Mouse (Mus musculus) brown adipose tissue, adult 24 weeks (tissue): ENCODE measurements around the gene Gm14401. TPM values are rescaled to one million over a fixed set of nuclear protein-coding genes. Genes with fewer than 3 reads are reported as not detected.
"Not testable (repeated sequence)": the region's sequence is repeated elsewhere in the genome, so short reads cannot be mapped to it uniquely, and the experiment has no call there.

Experiments
- H3K27ac ChIP-seq: fragments of 200-500 bp; replicated peaks from 2 replicates; pipeline ENCODE4 v1.5.1; 2012; ENCODE audit warnings: low read depth, mild to moderate bottlenecking, low read length
- H3K4me1 ChIP-seq: fragments of 200-500 bp; 2 replicates; pipeline ENCODE4 v1.6.1; 2012; ENCODE audit warnings: low read length, mixed read lengths; ENCODE audit not compliant: control insufficient read depth, insufficient read depth, insufficient read length
- H3K4me3 ChIP-seq: fragments of 200-500 bp; 2 replicates; pipeline ENCODE4 v1.5.1; 2012; ENCODE audit warnings: low read depth, mild to moderate bottlenecking, low read length, moderate library complexity; ENCODE audit not compliant: insufficient read depth
- polyA plus RNA-seq: library from polyadenylated mRNA; stranded (reverse); fragments of >200 nt; gene quantifications from 2 replicates; pipeline ENCODE4 v1.2.4, GENCODE M21; 2012; ENCODE audit not compliant: missing spikeins, insufficient read depth, insufficient read length

Gene Gm14401
- 0.96 and 3.9 TPM in 2 replicates for polyA plus RNA-seq

DNA sequence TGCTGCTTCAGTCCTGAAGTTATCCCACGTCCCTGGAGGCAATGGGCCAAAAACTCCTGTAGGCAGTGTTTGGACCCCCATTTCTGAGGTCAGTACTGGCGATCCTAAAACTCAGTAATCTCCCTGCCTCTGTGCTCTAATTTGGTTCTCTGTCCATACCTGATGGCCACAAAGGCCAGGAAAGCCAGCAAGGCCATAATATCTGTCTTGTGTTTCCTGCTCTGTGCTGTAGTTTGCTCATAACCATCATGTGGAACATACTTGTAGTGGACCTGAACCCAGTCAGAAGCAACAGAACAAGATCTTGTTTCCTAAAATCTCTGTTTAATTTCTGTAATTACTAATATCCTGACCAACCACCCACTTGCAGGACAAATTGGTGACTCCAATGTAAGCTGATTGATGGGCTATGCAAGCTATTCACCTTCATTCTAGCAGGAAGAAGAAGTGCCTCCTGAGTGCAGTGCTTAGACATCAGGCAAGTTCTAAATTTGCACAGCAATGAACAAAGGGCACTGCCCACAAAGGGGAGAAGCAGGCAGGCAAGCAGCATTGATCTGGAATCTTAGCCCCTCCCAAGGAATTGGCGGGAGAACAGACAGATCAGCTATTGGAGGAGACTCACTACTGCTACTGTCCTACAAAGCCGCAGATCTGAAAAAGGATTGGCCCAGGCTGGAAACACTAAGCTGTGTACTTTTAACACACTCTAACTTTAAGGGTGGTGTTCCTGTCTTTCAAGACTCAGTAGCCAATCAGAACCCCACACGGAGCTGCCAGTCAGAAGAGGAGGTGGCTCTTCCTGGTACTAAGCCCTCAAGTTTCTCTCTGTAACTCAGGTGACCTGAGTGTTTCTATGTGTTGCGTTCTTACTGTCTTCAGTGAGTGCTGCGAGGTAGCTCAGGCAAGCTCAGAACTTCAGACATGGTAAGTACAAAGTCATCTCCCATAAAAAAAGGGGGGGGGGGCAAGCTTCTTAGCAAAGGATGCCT lies at the start of gene Gm14401:
Gene Gm14401, plus strand, starts transcription at position 889 of the 992 bp plus-strand sequence.
- H3K27ac ChIP-seq, H3K4me1 ChIP-seq, H3K4me3 ChIP-seq: not testable (repeated sequence)

DNA sequence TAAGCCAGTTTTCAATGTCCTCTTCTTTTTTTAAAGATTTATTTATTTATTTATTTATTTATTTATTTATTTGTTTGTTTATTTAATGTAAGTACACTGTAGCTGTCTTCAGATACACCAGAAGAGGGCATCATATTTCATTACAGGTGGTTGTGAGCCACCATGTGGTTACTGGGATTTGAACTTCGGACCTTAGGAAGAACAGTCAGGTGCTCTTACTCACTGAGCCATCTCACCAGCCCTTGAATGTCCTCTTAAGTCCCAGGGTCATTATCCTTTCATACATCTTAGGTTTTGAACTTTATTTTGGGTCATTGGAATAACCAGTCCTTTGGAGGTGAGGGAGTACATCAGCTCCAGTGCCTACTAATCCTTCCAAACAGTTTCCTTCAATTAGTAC lies 1.3 kb upstream of the Gm14401 start:
- not testable (repeated sequence) for H3K4me3 ChIP-seq, H3K27ac ChIP-seq, H3K4me1 ChIP-seq

DNA sequence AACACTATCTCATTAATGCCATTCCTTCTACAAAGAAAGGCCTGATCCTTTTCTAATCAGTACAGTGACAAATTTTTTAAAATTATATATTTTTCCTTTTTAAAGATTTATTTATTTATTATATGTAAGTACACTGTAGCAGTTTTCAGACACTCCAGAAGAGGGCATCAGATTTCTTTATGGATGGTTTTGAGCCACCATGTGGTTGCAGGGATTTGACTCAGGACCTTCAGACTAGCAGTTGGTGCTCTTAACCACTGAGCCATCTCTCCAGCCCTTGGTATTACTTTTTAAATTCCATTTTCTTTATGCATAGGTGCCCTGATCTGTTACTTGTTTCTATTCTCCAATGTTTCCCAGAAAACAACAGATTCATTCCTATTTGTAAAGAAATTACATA lies 895 bp downstream of the Gm14401 start:
- not testable (repeated sequence) for H3K4me3 ChIP-seq, H3K27ac ChIP-seq, H3K4me1 ChIP-seq

DNA sequence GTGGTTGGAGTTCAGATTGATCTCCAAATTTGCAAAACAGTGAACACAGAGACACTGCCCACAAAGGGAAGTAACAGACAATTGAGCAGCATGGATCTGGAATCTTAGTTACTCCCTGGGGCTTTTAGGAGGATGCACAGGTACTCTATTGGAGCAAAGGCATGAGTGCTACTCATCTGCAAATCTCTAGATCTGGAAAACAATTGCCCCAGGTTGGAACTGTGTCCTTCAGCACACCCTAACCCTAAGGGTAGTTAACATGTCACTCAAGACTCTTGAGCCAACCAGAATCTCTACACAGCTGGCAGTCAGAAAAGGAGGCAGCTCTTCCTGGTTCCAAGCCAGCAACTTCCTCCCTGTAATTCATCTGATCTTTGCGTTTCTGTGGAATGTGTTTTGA lies 5.7 kb downstream of the Gm14401 start:
- H3K4me3 ChIP-seq, H3K4me1 ChIP-seq, H3K27ac ChIP-seq: not testable (repeated sequence)

DNA sequence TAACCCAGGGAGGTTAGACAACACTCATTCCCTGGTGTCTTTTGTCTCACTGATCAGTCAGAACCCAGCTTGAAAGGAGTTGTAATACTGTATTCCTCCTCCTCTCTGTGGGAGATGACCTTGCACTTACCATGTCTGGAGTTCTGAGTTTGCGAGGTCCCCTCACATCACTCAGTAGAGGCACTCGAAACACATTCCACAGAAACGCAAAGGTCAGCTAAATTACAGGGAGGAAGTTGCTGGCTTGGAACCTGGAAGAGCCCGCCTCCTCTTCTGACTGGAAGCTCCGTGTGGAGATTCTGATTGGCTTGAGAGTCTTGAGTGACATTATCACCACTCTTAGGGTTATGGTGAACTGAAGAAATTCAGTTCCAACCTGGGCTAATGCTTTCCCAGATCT lies 35.0 kb downstream of the Gm14401 start:
- H3K4me1 ChIP-seq, H3K27ac ChIP-seq, H3K4me3 ChIP-seq: not testable (repeated sequence)

DNA sequence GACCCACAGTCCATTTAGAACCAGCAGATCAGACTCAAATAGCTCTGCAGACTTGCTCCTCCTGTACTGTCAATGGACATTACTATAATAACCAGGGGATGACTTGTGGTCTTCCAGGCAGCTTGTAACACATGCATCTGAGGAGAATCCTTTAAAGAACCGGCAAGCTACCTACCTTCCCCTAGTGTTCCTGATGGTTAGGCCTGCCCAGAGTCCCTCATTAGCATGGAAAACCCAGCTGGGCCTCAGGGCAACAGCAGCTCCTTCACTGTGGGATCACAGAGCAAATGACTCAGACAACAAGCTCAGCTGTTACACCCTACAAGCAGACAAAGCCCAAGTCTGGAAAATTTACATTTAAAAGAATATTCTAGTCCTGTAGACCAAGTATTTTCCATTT lies 55.0 kb downstream of the Gm14401 start:
- not testable (repeated sequence) for H3K4me1 ChIP-seq, H3K4me3 ChIP-seq, H3K27ac ChIP-seq

Other genes with a start within 250 kb of the Gm14401 start
- gene Gm14408, start 243.2 kb upstream of the Gm14401 start, polyA plus RNA-seq = not detected in 2 replicates
- gene Gm14296, start 146.5 kb upstream of the Gm14401 start, polyA plus RNA-seq = 9.2 and 13.1 TPM in 2 replicates
- 16.1 and 24.1 TPM in 2 replicates for gene Gm14419, start 73.4 kb upstream of the Gm14401 start, polyA plus RNA-seq
- 3.0 and 5.8 TPM in 2 replicates for gene Gm14410, start 132.1 kb downstream of the Gm14401 start, polyA plus RNA-seq
- gene Gm14409, start 192.7 kb downstream of the Gm14401 start, polyA plus RNA-seq = not detected in 2 replicates
- 2.9 TPM in 1 of 2 replicates, not detected in the other for gene Gm14412, start 250.0 kb downstream of the Gm14401 start, polyA plus RNA-seq